Mouse (Mus musculus): Measurements from ENCODE around the gene 1700018B08Rik.

1700018B08Rik gene

GRCm38 (mm10) chr8:121513429-121513828 is 30.7 kb downstream of the 1700018B08Rik start:
- TF ChIP-seq CTCF (conservative IDR thresholded peaks at IDR 0.05; ENCODE audit: low read length) (peak; percentile 87), POU5F1 (IDR thresholded peaks at IDR 0.05; ENCODE audit: borderline replicate concordance, low read length) (no peak)
- peaks cover 19% of the 10 kb centered on the region; the same call in 1 of the 2 replicates for H3K27me3 ChIP-seq (ENCODE audit: insufficient read depth, low read length)

GRCm38 (mm10) chr8:121511751-121512150 is 32.4 kb downstream of the 1700018B08Rik start:
- Histone ChIP-seq H3K27me3 (ENCODE audit: insufficient read depth, low read length) (peaks cover 19% of the 10 kb centered on the region; the same call in 1 of the 2 replicates), H3K36me3 (ENCODE audit: insufficient read depth, low read length) (no peaks in the 10 kb centered on the region), H3K9me3 (ENCODE audit: low read length) (peaks cover 8% of the 10 kb centered on the region; the same call in 1 of the 2 replicates), H3K4me3 (replicated peaks; ENCODE audit: low read length) (no peak overlapping the region), H3K4me1 (replicated peaks; ENCODE audit: low read depth, low read length) (no peaks in the 10 kb centered on the region)
- no peak for TF ChIP-seq POU5F1 (IDR thresholded peaks at IDR 0.05; ENCODE audit: borderline replicate concordance, low read length)
- TF ChIP-seq CTCF (conservative IDR thresholded peaks at IDR 0.05; ENCODE audit: low read length) = no peak
- TF ChIP-seq NANOG (IDR thresholded peaks at IDR 0.05; ENCODE audit: borderline replicate concordance, low read length) = no peak

More at GRCm38 (mm10) chr8:121513429-121513828, 30.7 kb downstream of the 1700018B08Rik start:
- Histone ChIP-seq H3K4me1 (replicated peaks; ENCODE audit: low read depth, low read length) (no peaks in the 10 kb centered on the region), H3K36me3 (ENCODE audit: insufficient read depth, low read length) (no peaks in the 10 kb centered on the region), H3K9me3 (ENCODE audit: low read length) (no peaks in the 10 kb centered on the region), H3K4me3 (replicated peaks; ENCODE audit: low read length) (no peak overlapping the region)

GRCm38 (mm10) chr8:121497621-121498020 is 46.5 kb downstream of the 1700018B08Rik start:
- Histone ChIP-seq H3K36me3 (ENCODE audit: insufficient read depth, low read length) (no peaks in the 10 kb centered on the region), H3K9me3 (ENCODE audit: low read length) (no peaks in the 10 kb centered on the region), H3K4me3 (replicated peaks; ENCODE audit: low read length) (no peak overlapping the region), H3K27me3 (ENCODE audit: insufficient read depth, low read length) (peaks cover 15% of the 10 kb centered on the region), H3K4me1 (replicated peaks; ENCODE audit: low read depth, low read length) (no peaks in the 10 kb centered on the region)
- TF ChIP-seq CTCF (conservative IDR thresholded peaks at IDR 0.05; ENCODE audit: low read length) (peak; percentile 27), POU5F1 (IDR thresholded peaks at IDR 0.05; ENCODE audit: borderline replicate concordance, low read length) (no peak), NANOG (IDR thresholded peaks at IDR 0.05; ENCODE audit: borderline replicate concordance, low read length) (no peak)

- Histone ChIP-seq H3K27me3 (ENCODE audit: insufficient read depth, low read length) (peaks cover 27% of the 10 kb centered on the region), H3K4me3 (replicated peaks; ENCODE audit: low read length) (no peak overlapping the region), H3K4me1 (replicated peaks; ENCODE audit: low read depth, low read length) (peaks cover 8% of the 10 kb centered on the region), H3K9me3 (ENCODE audit: low read length) (peaks cover 5% of the 10 kb centered on the region; the same call in 1 of the 2 replicates), H3K36me3 (ENCODE audit: insufficient read depth, low read length) (no peaks in the 10 kb centered on the region)
- TF ChIP-seq CTCF (conservative IDR thresholded peaks at IDR 0.05; ENCODE audit: low read length) = no peak
- no peak for TF ChIP-seq POU5F1 (IDR thresholded peaks at IDR 0.05; ENCODE audit: borderline replicate concordance, low read length)
- TF ChIP-seq NANOG (IDR thresholded peaks at IDR 0.05; ENCODE audit: borderline replicate concordance, low read length) = no peak
Observed at GRCm38 (mm10) chr8:121491633-121492032, 52.5 kb downstream of the 1700018B08Rik start.

GRCm38 (mm10) chr8:121484072-121484782 is 59.9 kb downstream of the 1700018B08Rik start:
- Histone ChIP-seq H3K4me3 (replicated peaks; ENCODE audit: low read length) (no peak overlapping the region), H3K4me1 (replicated peaks; ENCODE audit: low read depth, low read length) (peaks cover 10% of the 10 kb centered on the region; the same call in 1 of the 2 replicates), H3K36me3 (ENCODE audit: insufficient read depth, low read length) (no peaks in the 10 kb centered on the region), H3K27me3 (ENCODE audit: insufficient read depth, low read length) (peaks cover 26% of the 10 kb centered on the region), H3K9me3 (ENCODE audit: low read length) (peaks cover 5% of the 10 kb centered on the region; the same call in 1 of the 2 replicates)
- TF ChIP-seq CTCF (conservative IDR thresholded peaks at IDR 0.05; ENCODE audit: low read length) (no peak), NANOG (IDR thresholded peaks at IDR 0.05; ENCODE audit: borderline replicate concordance, low read length) (no peak)
